Mouse (Mus musculus) ES-Bruce4 (cell line): ENCODE results near the gene Lmf2. TPM values are rescaled to one million over a fixed set of nuclear protein-coding genes. Genes with fewer than 3 reads are reported as not detected.
A peak's percentile ranks its signal among the peaks of the same experiment; 100 is the strongest.

ENCODE experiments used
- H3K27ac ChIP-seq: 2 replicates; pipeline ENCODE4 v1.5.1; 2012; ENCODE audit warnings: low read length, inconsistent platforms; ENCODE audit not compliant: insufficient read depth
- H3K27me3 ChIP-seq: 2 replicates; pipeline ENCODE4 v1.6.1; 2012; ENCODE audit warnings: mild to moderate bottlenecking, low read length, inconsistent platforms; ENCODE audit not compliant: control insufficient read depth, poor library complexity, insufficient read depth, severe bottlenecking
- H3K36me3 ChIP-seq: 2 replicates; pipeline ENCODE4 v1.6.1; 2012; ENCODE audit warnings: inconsistent platforms, mild to moderate bottlenecking, low read length, moderate library complexity; ENCODE audit not compliant: control insufficient read depth, poor library complexity, insufficient read depth, severe bottlenecking
- H3K4me1 ChIP-seq: one replicate; pipeline ENCODE4 v1.8.1; 2011; ENCODE audit warnings: low read length; ENCODE audit not compliant: control insufficient read depth, insufficient read depth
- H3K4me3 ChIP-seq: 2 replicates; pipeline ENCODE4 v1.5.1; 2011; ENCODE audit warnings: low read depth, mild to moderate bottlenecking, low read length
- H3K9ac ChIP-seq: 2 replicates; pipeline ENCODE4 v1.6.1; 2012; ENCODE audit warnings: low read depth, mild to moderate bottlenecking, inconsistent platforms; ENCODE audit not compliant: poor library complexity, severe bottlenecking
- H3K9me3 ChIP-seq: replicated peaks from 2 replicates; pipeline ENCODE4 v1.6.1; 2012; ENCODE audit warnings: mild to moderate bottlenecking, low read length, inconsistent platforms; ENCODE audit not compliant: control insufficient read depth, poor library complexity, insufficient read depth, severe bottlenecking
- CTCF ChIP-seq: IDR thresholded peaks from one replicate; pipeline ENCODE4 v1.8.1; 2011; ENCODE audit warnings: low read depth, low read length
- EP300 ChIP-seq: IDR thresholded peaks from 2 replicates; pipeline ENCODE4 v1.6.1; 2011; ENCODE audit warnings: low read depth, low read length; ENCODE audit not compliant: insufficient read depth
- POLR2A ChIP-seq: IDR thresholded peaks from one replicate; pipeline ENCODE4 v1.8.1; 2011; ENCODE audit warnings: low read length; ENCODE audit not compliant: insufficient read depth
- polyA plus RNA-seq: library from polyadenylated mRNA; stranded (reverse); fragments of >200 nt; gene quantifications from 2 replicates; pipeline ENCODE4 v1.2.4, GENCODE M21; 2011; ENCODE audit warnings: low read depth; ENCODE audit not compliant: missing spikeins, insufficient read depth, insufficient read length

Lmf2 gene
- polyA plus RNA-seq, 1 experiment: 42.1 TPM

GRCm38 (mm10) chr15:89350447-89350846 is 5.0 kb downstream of the Lmf2 start:
- H3K4me3 ChIP-seq: no peak overlapping the region
- H3K9me3 ChIP-seq: no peaks in the 10 kb centered on the region
- no peaks in the 10 kb centered on the region for H3K36me3 ChIP-seq
- H3K27me3 ChIP-seq: no peaks in the 10 kb centered on the region
- H3K27ac ChIP-seq: no peak overlapping the region
- no peak for TF ChIP-seq CTCF
- TF ChIP-seq POLR2A: no peak
- TF ChIP-seq EP300: no peak
- H3K9ac ChIP-seq: no peak overlapping the region
- peaks cover 2% of the 10 kb centered on the region for H3K4me1 ChIP-seq

- no peaks in the 10 kb centered on the region for H3K9me3 ChIP-seq
- no peak overlapping the region for H3K27ac ChIP-seq
- TF ChIP-seq EP300: no peak
- peak; percentile 7 for TF ChIP-seq CTCF
- no peak overlapping the region for H3K9ac ChIP-seq
- no peaks in the 10 kb centered on the region for H3K27me3 ChIP-seq
- H3K4me3 ChIP-seq: no peak overlapping the region
- H3K36me3 ChIP-seq: no peaks in the 10 kb centered on the region
- H3K4me1 ChIP-seq: no peaks in the 10 kb centered on the region
Measured at GRCm38 (mm10) chr15:89343325-89343724, 12.1 kb downstream of the Lmf2 start.

- Histone ChIP-seq H3K27ac (no peak overlapping the region), H3K4me3 (no peak overlapping the region), H3K27me3 (no peaks in the 10 kb centered on the region), H3K4me1 (no peaks in the 10 kb centered on the region), H3K36me3 (no peaks in the 10 kb centered on the region), H3K9me3 (no peaks in the 10 kb centered on the region), H3K9ac (no peak overlapping the region)
- TF ChIP-seq POLR2A (no peak), CTCF (peak; percentile 37)
Measured at GRCm38 (mm10) chr15:89341678-89342077, 13.8 kb downstream of the Lmf2 start.

DNA sequence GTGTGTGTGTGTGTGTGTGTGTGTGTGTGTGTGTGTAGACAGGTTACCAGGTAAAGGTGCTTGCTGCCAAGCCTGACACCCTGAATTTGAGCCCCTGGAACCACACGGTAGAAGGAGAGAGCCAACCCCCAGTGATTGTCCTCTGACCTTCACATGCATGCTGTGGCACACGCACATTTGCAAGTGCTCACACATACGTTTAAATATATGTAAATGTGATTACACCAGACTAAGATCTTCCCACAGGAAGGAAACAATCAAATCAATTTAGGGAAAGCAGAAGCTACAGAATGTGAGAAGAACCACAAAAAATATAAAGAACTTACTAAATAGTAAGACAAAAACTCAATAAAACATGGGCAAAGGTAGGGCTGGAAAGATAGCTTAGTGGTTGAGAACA is 15.3 kb downstream of the Lmf2 start:
- Histone ChIP-seq H3K4me3 (no peak overlapping the region), H3K4me1 (no peaks in the 10 kb centered on the region), H3K27ac (no peak overlapping the region), H3K27me3 (no peaks in the 10 kb centered on the region), H3K9ac (no peak overlapping the region), H3K36me3 (no peaks in the 10 kb centered on the region), H3K9me3 (no peaks in the 10 kb centered on the region)
- TF ChIP-seq EP300: no peak

DNA sequence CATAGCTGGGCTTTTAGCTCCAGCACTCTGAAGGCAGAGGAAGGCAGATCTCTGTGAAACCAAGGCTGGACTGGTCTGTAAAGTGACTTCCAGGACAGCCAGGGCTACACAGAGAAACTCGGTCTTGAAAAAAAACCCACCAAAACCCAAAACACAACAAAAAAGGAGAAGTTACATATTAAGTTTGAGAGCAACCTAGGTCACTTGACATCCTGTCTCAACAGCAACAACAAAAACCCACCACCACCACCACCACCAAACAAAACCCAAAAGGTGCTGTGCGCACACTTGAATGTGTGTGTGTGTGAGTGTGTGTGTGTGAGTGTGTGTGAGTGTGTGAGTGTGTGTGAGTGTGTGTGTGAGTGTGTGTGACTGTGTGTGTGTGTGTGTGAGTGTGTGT is 15.8 kb downstream of the Lmf2 start:
- Histone ChIP-seq H3K9me3 (no peaks in the 10 kb centered on the region), H3K4me3 (no peak overlapping the region), H3K4me1 (no peaks in the 10 kb centered on the region), H3K27me3 (no peaks in the 10 kb centered on the region), H3K27ac (no peak overlapping the region), H3K36me3 (no peaks in the 10 kb centered on the region), H3K9ac (no peak overlapping the region)
- no peak for TF ChIP-seq CTCF
- no peak for TF ChIP-seq EP300
- TF ChIP-seq POLR2A: no peak

DNA sequence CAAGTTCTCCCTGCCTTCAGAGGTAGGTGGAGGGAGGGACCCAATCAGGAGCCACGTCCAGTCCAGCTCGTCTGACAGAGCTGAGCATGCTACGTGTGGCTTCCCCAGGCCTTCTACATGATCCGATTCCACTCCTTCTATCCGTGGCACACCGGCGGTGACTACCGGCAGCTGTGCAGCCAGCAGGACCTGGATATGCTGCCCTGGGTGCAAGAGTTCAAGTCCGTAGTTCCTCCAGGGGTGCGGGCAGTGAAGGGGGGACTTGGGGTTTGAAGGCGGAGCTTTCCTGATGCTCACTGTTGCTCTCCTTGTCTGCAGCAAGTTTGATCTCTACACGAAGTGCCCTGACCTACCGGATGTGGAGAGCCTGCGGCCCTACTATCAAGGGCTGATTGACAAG is 19.0 kb downstream of the Lmf2 start:
- Histone ChIP-seq H3K36me3 (no peaks in the 10 kb centered on the region), H3K27ac (no peak overlapping the region), H3K27me3 (no peaks in the 10 kb centered on the region), H3K4me1 (no peaks in the 10 kb centered on the region), H3K9me3 (no peaks in the 10 kb centered on the region), H3K4me3 (peak overlapping the region; percentile 82), H3K9ac (no peak overlapping the region)
- TF ChIP-seq EP300 (no peak), CTCF (no peak), POLR2A (no peak)
